Mouse (Mus musculus) embryonic fibroblast, embryonic 13.5 days (primary cell): ENCODE measurements at regions not wholly inside any gene's neighbourhood (a gene's known extent, or its start where the extent isn't known, plus 50 kb on each side); places are given as distances from the start of the nearest gene placed in this dataset.

Source experiments
- H3K27ac ChIP-seq: 2 replicates; pipeline ENCODE4 v1.5.1; 2012; ENCODE audit warnings: low read length, control low read depth, inconsistent platforms; ENCODE audit not compliant: insufficient read depth
- H3K4me1 ChIP-seq: 2 replicates; pipeline ENCODE4 v1.6.1; 2011; ENCODE audit warnings: low read length; ENCODE audit not compliant: control insufficient read depth, insufficient read depth
- H3K4me3 ChIP-seq: 2 replicates; pipeline ENCODE4 v1.5.1; 2011; ENCODE audit warnings: mild to moderate bottlenecking, control low read depth, low read length; ENCODE audit not compliant: insufficient read depth
- CTCF ChIP-seq: IDR thresholded peaks from 2 replicates; pipeline ENCODE4 v1.5.1; 2011; ENCODE audit warnings: mild to moderate bottlenecking, control low read depth, low read length, moderate library complexity, borderline replicate concordance; ENCODE audit not compliant: insufficient read depth
- POLR2A ChIP-seq: IDR thresholded peaks from 2 replicates; pipeline ENCODE4 v1.6.1; 2011; ENCODE audit warnings: low read depth, mild to moderate bottlenecking, control low read depth, low read length, moderate library complexity

DNA sequence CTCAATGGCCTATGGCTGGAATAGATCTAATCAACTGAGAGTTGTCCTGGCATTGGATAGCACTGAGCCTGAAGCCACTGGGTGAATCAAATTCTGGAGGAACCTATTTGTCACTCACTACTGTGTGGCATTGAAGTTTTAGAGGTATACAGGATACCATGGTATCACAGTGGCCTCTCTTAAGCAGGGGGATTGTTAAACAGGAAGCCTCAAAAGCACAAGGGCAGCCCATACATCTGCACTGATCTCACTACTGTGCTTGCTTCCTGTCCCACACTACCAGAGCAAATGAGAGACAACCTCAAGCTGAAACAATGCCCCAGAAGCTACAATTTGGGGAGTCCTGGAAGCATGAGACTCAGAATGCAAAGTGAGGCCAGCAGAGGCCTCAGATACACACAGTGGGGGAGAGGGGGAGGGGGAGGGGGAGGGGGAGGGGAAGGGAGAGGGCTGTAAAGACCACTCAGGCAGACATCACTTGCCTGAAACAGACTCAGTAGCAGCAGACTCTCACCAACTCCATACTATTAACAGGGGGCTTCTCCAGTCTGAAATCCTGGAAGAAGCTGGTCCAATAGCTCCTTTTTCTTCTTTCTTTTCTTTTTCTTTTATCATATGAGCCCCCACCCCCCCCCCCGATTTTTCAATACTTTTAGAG lies 179.7 kb upstream of the Car8 start:
- TF ChIP-seq POLR2A (no peak), CTCF (no peak)
- H3K4me3 ChIP-seq, result no peak overlapping the region

DNA sequence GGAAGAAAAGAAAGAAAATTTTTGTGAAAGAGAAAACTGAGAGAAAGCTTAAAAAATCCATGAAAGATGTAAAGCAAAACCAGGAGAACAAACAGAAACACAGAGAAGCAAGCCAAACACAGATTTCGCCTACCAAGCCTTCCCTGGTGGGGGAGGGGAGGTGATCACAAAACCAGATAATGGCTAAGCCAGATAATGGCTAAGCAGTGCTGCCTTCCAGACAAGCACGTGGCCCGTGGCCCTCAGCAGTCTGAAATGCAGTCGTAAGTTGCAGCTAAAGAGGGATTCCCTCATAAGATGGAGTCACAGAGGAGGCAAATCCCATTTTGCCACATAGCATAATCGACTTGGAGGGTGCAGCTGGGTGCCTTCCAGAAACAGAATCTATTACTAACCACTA lies 179.0 kb upstream of the Car8 start:
- Histone ChIP-seq H3K27ac (no peak overlapping the region), H3K4me1 (no peaks in the 10 kb centered on the region), H3K4me3 (no peak overlapping the region)
- TF ChIP-seq POLR2A (no peak), CTCF (no peak)

More for the DNA sequence above, 179.7 kb upstream of the Car8 start:
- Histone ChIP-seq H3K4me1 (no peaks in the 10 kb centered on the region), H3K27ac (no peak overlapping the region)

DNA sequence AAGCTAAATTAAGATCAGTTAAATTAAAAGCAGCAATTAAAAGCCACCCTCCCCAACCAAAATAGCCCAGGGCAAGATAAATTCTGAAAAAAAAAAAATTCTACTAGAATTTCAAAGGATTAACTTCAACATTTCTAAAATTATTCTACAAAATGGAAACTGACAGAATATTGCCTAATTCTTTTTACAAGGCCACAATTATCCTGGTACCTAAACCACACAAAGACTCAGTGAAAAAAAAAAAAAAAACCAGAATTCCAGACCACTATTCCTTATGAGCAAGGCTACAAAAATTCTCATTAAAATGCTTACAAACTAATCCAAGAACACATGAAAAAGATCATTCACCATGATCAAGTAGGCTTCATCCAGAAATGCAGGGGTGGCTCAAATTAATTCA lies 174.5 kb upstream of the Car8 start:
- Histone ChIP-seq H3K27ac (no peak overlapping the region), H3K4me1 (no peaks in the 10 kb centered on the region), H3K4me3 (no peak overlapping the region)
- TF ChIP-seq POLR2A, result no peak

DNA sequence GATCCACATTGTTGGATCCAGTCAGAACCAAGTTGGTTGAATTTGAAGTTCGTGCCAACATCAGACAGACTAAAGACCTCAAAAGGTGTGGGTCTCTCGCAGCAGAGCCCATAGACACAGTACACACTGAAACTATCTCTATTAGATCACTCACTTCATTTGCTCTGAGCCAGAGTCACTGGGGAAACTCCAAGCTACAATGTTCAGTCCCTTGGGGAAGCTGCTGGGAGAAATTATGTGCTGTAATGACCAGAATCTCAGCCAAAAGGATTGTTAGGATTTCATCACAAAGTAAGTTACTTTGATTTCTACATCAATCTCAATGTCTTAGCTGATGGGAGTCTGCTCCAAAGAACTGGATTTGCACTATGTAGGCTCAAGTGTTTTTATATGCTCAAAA lies 161.2 kb upstream of the Car8 start:
- H3K27ac ChIP-seq, result no peak overlapping the region

DNA sequence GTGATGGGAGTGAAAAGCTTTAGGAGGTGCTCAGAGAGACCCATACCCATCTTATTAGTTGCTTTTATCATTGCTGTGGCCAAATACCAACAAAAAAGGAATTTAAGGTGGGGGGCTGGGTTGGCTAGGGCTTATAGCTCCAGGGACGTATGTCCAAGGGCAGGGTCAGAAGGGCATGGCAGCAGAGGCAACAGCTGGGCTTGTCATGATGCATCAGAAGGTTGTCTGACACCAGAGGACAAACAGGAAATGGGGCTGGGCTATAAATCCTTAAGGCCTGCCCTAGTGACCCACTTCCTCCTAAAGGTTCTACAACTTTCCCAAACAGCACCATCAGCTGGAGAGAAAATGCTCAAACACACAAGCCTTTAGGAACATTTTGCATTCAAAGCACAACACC lies 160.6 kb upstream of the Car8 start:
- TF ChIP-seq POLR2A, result no peak
- no peak for TF ChIP-seq CTCF
- H3K4me1 ChIP-seq, result no peaks in the 10 kb centered on the region
- no peak overlapping the region for H3K4me3 ChIP-seq
- no peak overlapping the region for H3K27ac ChIP-seq

More for the DNA sequence above, 161.2 kb upstream of the Car8 start:
- no peaks in the 10 kb centered on the region for H3K4me1 ChIP-seq
- no peak overlapping the region for H3K4me3 ChIP-seq
- TF ChIP-seq POLR2A, result no peak
- no peak for TF ChIP-seq CTCF

DNA sequence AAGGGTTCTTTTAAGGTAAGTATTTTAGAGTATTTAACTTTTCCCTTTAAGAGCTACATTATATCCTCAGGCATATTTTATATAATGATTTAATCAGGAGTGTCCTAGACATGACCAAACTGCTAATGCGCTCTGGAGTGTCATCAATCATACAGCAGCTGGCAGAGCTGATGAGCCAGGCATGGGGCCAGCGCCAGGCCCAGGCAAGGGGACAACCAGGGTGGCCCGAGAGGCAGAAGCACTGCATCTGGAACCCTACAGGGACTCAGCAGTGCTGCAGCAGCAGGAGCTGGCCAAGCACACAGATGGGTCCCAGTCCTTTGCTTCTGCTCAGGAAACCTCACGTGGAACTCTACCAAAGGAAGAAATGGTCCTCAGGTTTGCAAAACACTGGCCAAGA lies 160.1 kb upstream of the Car8 start:
- H3K4me3 ChIP-seq, result no peak overlapping the region
- no peak overlapping the region for H3K27ac ChIP-seq
- no peaks in the 10 kb centered on the region for H3K4me1 ChIP-seq
- TF ChIP-seq POLR2A, result no peak
- no peak for TF ChIP-seq CTCF

DNA sequence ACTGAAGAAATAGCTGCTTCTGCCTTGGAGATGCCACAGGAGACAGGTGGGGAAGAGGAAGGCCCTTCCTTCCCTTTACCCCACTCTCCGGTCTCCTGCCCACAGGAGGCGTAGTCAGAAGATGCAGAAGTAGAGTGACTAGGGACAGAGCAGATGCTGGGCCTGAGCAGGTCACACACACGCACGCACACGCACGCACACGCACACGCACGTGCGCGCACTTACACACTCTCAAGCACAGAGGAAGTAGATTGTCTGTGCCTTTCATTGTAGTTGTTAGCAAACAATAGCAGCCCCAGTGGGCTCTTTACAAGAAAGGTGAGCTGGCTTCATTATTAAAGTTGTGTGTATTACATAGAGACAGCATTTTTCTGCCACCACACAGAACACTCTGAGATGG lies 144.3 kb upstream of the Car8 start:
- H3K27ac ChIP-seq, result no peak overlapping the region
- no peaks in the 10 kb centered on the region for H3K4me1 ChIP-seq
- TF ChIP-seq CTCF, result no peak
- TF ChIP-seq POLR2A, result no peak

DNA sequence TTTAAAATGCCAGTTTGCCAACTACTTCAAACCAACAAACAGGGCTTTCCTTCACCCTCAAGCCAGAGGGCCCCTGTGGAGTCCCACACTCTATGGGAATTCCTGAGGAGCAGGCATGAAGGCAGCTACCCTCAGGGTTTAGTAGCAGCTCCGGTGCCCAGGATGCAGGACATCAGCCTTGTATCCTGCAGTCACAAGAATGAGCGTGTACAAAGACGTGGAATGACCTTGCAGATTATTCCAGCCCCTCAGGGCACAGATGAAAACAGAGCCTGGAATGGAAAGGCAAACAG lies 143.2 kb upstream of the Car8 start:
- H3K27ac ChIP-seq, result no peak overlapping the region
- H3K4me3 ChIP-seq, result no peak overlapping the region
- H3K4me1 ChIP-seq, result no peaks in the 10 kb centered on the region
- TF ChIP-seq CTCF (no peak), POLR2A (no peak)

More for the DNA sequence above, 144.3 kb upstream of the Car8 start:
- H3K4me3 ChIP-seq, result no peak overlapping the region

DNA sequence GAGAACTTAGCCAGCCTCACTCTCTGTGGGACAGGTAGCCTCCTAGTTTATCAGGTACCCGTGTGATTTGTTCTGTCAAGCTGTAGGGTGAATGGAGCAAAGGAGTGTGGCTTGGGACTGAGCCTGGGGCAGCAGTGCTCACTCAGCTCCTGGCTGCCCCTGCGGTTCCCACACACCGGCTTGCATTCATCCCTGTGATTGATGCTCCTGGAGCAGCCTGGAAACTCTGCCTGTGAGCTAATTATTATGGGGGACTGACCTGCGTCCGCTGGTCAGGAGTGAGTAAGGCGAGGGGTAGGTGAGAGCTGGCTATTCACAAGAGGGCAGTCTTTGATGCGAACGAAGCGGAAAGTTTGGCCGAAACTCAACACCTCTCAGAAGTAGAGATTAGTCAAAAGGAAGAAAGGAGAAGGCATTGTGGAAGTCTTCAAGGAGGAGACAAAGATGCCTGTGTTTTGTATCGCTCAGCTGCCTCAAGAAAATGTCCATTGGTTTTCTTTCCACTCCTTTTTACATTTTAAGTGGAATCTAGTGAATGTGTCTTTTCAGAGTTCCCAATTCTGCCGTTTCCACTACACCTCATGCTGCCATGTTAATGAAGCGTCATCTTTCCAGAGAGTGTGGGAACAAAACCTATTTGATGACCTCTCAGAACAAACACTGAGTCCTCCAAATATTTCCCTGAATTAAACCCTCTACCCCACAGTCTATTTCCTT lies 142.7 kb upstream of the Car8 start:
- H3K27ac ChIP-seq, result no peak overlapping the region
- no peak overlapping the region for H3K4me3 ChIP-seq
- TF ChIP-seq CTCF (no peak), POLR2A (no peak)
- H3K4me1 ChIP-seq, result no peaks in the 10 kb centered on the region

DNA sequence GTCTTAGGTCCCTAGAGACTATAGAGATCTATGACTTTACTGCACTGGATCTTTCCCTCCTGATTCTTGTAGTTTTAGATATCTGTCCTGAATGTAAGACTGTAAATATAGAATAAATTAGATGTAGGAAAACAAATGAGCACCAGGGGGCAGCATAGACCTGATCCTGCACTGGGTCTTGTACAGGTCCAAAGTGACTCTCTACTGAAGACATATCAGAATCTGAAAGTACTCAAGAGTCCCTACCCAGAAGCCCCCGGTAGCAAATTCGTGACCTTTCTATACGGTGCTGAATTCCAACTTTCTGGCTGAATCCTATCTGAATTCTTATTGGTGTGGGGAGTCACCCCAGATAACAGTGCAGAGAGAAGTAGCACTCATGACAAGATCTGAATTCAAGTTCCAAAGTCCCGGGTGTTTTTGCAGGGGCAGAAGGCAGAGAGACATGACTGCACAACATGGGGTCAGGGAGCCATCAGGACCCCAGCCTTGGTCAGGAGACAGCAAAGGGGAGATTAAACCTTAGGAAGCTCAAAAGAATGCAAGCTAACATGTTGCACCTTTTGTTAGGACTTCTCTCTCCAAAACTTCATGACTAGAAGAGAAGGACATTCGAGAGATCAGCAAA lies 142.0 kb upstream of the Car8 start:
- TF ChIP-seq POLR2A (no peak), CTCF (peak; percentile 21; the same call in 1 of the 2 replicates)
- no peak overlapping the region for H3K4me3 ChIP-seq
- no peaks in the 10 kb centered on the region for H3K4me1 ChIP-seq
- no peak overlapping the region for H3K27ac ChIP-seq
